Mouse (Mus musculus): ENCODE measurements around the gene Mctp1.

Mctp1 gene

GRCm38 (mm10) chr13:76609425-76609824, 225.1 kb downstream of the Mctp1 start:
- no peak for DNase-seq (ENCODE audit: low spot score in 2 of 2)

DNA sequence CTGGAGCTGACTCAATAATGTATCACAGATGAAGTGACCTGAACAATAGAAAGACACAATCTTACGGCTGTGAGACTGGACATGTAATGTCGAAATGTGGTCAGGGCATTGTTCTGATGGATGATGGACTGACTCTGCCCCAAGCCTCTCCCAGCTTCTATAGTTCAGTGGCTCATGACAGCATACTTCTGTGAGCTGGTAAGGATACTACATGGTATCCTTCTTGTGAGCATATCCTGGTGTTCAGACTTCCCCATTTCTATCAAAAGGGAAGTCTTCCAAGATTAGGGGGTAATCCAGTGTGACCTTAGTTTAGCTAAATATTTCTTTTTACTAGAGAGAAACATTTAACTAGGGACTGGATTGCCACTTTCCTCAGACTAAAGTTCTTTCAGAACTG, 227.2 kb downstream of the Mctp1 start:
- no peak for DNase-seq (ENCODE audit: low spot score in 2 of 2)

- no peak for DNase-seq (ENCODE audit: low spot score in 2 of 2)
Observed at GRCm38 (mm10) chr13:76620111-76620510, 235.8 kb downstream of the Mctp1 start.

DNA sequence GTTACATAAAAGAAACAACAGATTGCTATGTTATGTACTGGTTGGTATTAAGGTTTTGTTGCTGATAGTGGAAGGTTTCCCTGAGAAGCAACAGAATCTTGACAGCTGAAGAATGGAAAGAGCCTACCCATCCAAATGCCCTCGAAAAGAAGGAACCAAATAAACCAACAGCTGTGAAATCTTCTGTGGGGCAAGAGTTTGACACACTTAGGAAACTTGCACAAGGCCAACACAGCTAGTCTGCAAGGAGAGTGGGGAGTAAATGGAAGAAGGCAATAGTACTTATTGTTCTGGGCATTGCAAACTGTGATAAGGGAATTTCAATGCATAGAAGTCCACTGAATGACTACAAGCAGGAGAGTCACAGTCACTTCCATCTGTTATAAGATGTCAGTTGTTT, 236.2 kb downstream of the Mctp1 start:
- DNase-seq (ENCODE audit: low spot score in 2 of 2): no peak

DNA sequence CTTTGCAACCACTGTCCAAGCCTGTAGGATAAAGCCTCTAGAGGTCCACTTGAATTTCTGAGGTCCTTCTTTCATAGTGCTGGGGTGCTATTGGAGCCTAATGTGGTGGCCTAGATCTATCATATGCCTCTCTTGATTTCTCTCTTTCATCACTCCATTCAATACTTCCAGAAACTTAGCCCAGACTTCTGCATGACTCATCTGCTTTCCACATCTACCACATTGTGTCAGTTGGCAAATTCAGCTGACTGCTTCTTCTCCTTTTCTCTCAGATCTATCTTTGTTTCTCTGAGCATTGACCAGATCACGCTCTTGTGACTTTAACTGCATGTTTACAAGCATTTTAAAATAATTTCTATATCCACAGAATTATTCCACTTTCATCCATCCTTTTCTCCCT, 249.4 kb downstream of the Mctp1 start:
- DNase-seq (ENCODE audit: low spot score in 2 of 2): no peak

GRCm38 (mm10) chr13:76638282-76638681, 253.9 kb downstream of the Mctp1 start:
- DNase-seq (ENCODE audit: low spot score in 2 of 2): no peak

DNA sequence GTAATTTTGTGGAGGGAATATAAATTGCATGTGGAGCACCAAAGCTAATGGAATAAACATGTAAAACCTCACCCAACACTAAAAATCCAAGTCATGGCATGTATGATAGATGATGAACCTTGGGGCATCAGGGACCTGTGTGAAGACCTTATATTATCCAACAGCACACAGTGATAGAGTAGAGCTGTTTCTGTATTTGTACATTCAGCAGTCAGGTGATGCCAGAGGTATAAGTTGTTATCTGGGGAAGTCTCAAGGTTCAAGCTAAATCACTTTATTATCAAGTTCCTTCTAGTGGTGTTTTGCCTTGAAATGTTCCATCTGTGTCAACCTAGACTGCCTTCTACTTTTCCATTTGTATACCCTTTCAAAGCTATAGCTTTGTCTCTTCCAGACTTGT, 275.2 kb downstream of the Mctp1 start:
- no peak for DNase-seq (ENCODE audit: low spot score in 2 of 2)

GRCm38 (mm10) chr13:76681286-76681685, 297.0 kb downstream of the Mctp1 start:
- DNase-seq (ENCODE audit: low spot score in 2 of 2): no peak

DNA sequence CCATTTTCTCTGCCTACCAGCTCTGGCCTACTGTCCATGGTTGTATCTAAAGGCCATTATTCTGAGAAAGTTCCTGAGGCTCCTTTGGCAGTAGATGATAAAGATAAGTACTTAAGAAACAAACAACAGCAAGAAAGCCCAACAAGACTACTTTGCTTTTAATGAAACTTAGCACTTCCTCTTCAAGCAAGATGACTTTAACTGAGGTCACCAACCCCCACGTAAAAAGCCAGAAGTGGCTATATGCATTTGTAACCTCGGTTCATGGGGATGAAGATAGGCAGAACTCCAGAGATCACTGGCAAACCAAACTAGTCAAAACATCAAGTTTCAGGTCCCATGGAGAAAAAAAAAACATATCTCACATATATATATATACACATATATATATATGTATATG, 305.0 kb downstream of the Mctp1 start:
- no peak for DNase-seq (ENCODE audit: low spot score in 2 of 2)

DNA sequence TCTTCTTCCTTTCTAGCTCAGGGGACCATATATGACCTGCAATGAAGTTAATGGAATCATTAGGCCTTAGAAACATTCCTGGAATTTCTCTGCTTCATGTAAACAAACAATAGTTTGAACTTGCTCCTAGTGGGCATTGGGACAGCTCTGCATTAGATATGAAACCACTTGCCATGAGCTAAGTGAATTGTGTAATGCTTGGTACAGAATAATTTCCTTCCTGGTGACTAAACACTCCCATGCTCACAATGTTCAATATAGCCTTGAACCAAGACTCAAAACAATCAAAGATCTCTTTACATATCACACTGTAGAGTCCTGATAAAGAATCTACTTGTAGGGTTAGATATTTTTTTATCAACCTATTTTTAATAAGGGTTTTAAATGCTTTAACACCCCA, 305.8 kb downstream of the Mctp1 start:
- DNase-seq (ENCODE audit: low spot score in 2 of 2): no peak

DNA sequence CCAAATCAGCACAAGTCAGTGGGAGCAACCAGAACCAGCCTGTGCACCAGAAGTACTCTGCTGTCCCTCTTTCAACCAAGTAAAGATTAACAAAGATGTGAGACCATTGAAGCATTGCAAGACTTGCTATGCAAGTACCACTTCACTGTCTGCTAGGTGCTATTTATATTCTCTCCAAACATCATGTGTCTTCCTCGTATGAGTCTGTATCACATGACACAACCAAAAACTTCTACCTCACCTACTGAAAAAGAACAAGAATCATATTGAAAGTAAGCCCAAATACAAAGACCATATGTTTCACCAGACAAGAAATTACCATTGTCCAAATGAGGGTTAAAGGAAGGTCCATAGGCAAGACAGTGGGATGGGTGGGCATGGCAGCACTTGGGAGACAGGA, 306.4 kb downstream of the Mctp1 start:
- no peak for DNase-seq (ENCODE audit: low spot score in 2 of 2)

GRCm38 (mm10) chr13:76734013-76734412, 349.7 kb downstream of the Mctp1 start:
- DNase-seq (ENCODE audit: low spot score in 2 of 2): no peak

DNA sequence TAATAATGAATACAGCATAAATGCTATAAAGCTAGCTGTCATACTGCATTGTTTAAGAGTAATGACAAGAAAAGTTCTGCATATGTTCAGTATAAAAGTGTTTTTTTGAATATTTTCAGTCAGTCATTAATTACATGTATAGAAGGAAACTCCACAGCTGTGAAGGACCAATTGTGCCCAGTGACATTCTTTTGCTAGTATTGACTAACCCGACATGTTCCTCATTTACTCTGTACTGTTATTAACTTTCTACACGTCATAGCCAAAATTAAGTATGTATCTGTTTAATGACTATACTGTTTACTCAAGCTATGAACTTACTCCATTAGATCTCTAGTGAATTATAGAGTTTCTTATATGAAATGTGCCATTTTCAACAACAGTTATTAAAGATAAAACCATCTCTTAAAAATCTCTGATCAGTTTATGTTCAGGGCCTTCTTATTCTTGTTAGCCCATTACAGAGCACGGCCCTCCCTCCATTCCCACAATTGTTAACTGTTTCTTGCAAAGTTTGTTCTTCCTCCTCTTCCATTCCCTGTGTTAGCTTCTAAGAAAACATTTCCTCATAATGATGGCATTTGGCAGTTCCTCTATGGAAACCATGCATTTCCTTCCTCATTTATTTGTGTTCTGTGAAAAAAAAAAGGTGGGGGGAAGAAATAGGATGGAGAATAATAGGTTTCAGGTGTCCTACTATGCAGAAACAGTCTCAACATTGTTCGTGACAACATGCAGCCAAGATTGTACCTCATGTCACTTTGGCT, 366.5 kb downstream of the Mctp1 start:
- DNase-seq (ENCODE audit: low spot score in 2 of 2): no peak

DNA sequence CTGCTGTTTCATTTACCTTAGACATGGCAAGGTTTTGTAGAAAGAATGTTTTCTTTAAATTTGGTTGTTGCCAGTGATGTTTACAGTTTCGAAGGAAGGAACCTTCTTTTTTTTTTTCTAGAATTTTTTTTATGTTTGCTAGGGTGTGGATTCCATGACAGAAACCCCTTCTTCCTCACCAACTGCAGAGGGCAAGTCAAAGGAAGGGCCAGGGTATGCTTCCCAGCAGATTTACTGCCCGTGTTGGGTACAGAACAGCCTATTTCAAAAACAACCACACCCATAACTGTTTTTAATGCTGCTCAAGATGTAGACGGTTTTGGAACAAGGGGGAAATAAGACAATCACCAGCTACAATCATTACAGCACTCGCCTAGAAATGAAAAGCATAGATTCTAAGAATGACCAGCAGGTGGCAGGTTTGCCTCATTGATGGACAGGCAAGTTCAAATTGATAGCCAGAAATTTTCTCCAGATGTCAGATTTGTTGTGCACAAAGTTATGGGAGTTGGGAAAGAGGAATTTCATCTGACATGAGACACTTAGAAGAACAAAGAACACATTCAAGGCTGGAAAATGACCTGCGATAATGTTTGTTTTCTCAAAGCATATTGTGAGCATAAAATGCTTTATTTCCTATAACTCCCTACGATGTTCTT, 375.6 kb downstream of the Mctp1 start:
- DNase-seq (ENCODE audit: low spot score in 2 of 2): no peak

DNA sequence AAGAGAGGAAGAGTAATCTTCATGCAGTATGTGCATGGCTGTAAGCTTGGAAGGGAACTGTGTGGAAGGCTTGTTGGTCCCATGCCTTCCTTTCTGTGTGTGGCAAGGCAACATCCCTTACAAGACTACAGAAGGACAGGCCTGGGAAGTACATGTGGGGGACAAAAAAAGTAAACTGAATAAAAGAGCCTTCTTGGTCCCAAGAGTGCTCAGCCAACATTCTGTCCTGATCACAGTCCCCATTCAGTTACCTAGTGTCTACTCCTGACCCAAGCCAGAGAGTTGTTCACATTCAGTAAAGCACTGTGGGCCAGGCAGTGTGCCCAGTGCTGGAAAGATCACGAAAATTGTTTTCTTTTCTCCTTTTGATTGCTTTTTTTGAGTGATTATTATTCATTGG, 415.3 kb downstream of the Mctp1 start:
- no peak for DNase-seq (ENCODE audit: low spot score in 2 of 2)

DNA sequence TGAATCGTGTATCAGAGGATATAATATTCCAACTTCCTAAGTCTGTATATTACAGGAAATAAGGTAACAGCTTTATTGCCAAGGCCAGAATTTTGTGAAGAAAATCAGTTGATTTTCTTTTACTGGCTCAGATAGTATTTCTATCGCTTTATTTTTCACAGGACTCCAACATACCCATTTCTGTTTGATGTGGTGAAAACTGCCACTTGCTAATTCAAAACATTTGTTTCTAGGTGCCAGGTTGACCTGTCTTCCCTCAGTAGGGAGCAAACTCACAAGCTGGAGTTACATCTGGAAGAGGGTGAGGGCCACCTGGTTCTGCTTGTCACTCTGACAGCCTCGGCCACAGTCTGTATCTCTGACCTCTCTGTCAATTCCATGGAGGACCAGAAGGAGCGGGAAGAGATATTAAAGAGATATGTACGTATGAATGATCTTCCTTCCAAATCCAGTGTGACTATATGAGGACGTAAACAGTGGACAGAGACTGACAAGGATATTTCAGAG, 416.8 kb downstream of the Mctp1 start:
- DNase-seq (ENCODE audit: low spot score in 2 of 2): no peak

DNA sequence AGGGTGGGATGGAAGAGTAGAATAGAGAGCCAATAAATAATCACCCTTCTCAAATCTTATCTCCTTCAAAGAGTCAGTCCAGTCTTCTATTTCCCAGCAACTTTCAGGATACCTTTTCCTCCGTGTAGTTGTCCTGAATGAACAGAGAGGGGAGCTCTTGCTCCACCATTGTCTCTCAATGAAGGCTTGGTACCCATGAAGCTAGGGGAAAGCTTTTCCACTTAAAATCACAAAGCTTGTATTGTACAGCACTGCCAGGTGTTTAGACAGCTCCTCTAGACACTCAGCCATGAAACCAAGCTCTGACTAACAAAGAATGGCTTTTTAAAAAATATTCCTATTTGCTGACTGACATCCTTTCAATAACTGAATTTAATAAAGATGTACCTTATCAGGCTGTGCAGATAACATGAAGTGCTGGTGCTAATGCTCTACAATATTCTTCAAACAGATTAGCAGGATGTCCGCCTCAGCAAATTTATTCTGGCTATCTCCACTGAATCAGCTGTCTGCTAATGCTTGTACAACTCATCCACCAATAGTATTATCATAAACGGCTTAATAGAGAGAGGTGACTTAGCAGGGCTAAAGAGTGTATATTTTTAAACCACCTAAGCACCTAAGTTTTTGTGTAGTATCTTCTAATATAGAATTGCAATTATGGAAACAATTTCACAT, 417.9 kb downstream of the Mctp1 start:
- DNase-seq (ENCODE audit: low spot score in 2 of 2): no peak

GRCm38 (mm10) chr13:76802926-76803325, 418.6 kb downstream of the Mctp1 start:
- no peak for DNase-seq (ENCODE audit: low spot score in 2 of 2)

- no peak for DNase-seq (ENCODE audit: low spot score in 2 of 2)
Observed at GRCm38 (mm10) chr13:76803799-76804198, 419.5 kb downstream of the Mctp1 start.

- no peak for DNase-seq (ENCODE audit: low spot score in 2 of 2)
Observed at GRCm38 (mm10) chr13:76808871-76809390, 424.6 kb downstream of the Mctp1 start.

GRCm38 (mm10) chr13:76809802-76810201, 425.5 kb downstream of the Mctp1 start:
- no peak for DNase-seq (ENCODE audit: low spot score in 2 of 2)

DNA sequence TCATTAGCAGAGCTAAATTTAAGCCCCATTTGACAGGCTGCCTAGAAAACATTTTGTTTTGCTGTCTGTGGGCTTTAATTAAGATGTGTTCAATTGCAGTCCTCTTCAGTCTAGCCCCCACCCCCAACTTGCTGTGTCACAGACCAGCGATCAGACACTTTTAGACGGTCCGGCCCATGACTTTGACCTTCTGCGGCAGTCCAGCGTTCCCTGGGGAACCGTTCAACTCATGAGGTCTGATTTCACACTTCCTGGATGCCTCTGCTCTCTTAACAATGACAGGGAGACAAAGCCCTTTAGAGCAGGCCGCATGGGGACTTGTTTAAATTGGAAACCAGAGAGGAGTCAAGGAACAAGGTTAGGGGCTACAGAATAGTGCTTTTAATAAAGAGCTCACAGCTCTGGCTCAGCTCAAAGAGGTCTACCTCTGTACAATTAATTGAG, 426.2 kb downstream of the Mctp1 start:
- DNase-seq (ENCODE audit: low spot score in 2 of 2): no peak

All from spleen, postnatal 4 days (tissue).